Mouse (Mus musculus) retina, adult 2 months (tissue): ENCODE data around the gene Ets1.

Source experiments
- DNase-seq: peaks from one replicate; pipeline ENCODE4 v3.0.0-alpha.2; 2012; ENCODE audit warnings: low read depth, low spot score

The Ets1 gene

DNA sequence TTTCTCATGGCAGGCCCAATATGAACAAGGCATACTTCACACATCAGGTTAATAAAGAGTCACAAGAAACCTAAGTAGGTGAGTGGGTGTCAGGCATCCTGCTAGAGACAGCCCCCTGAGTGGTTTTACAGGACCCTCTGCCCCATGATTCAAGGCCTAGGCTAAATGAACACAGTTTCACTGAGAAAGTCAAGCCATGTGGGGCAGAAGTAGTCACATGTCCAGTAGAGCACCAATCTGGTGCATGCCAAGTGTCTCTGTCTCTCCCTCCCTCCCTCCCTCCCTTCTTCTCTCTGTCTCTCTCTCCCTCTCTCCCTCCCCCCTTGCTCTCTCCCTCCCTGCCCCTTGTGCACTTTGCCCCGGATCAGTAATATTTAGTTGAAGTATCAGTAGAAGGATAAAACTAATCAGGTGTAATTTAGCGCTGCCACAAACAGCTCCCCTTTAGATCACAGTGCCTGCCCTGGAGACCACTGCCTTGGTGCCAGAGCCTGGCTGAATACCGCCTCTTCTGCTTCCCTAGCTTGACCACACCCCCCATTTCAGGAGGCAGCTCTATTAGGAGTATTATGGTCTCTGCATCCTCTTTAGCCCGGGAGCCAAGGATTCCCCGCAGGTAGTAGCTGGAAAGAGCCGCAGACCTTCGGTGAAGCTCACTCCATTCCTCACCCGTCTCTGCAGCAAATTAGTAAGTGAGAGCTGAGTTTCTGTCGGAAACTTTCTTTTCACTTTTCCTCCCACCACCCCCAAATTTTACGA lies at the start of gene Ets1:
TSS of gene Ets1 (plus strand) at position 595 of the 759 bp plus-strand sequence.
- no peak for DNase-seq

GRCm38 (mm10) chr9:32589900-32590299 lies 46.1 kb upstream of the Ets1 start:
- DNase-seq, result peak; percentile 37

DNA sequence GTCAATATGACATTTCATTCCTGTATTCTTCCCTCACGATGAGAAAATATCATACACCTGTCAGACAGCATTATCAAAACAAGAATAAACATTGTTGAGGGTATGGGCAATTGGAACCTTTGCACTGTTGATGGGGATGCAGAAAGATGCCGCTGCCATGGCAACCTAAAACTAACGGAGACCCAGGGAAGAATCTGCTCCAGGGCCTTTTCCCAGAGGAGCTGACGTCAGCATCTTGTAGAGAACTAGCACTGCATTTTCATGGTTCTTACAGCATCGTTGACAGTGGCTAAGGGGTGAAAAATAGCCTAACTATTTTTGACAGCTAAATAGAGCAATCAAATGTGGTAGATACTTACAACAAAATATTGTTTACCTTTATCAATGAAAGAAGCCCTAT lies 45.5 kb upstream of the Ets1 start:
- no peak for DNase-seq

DNA sequence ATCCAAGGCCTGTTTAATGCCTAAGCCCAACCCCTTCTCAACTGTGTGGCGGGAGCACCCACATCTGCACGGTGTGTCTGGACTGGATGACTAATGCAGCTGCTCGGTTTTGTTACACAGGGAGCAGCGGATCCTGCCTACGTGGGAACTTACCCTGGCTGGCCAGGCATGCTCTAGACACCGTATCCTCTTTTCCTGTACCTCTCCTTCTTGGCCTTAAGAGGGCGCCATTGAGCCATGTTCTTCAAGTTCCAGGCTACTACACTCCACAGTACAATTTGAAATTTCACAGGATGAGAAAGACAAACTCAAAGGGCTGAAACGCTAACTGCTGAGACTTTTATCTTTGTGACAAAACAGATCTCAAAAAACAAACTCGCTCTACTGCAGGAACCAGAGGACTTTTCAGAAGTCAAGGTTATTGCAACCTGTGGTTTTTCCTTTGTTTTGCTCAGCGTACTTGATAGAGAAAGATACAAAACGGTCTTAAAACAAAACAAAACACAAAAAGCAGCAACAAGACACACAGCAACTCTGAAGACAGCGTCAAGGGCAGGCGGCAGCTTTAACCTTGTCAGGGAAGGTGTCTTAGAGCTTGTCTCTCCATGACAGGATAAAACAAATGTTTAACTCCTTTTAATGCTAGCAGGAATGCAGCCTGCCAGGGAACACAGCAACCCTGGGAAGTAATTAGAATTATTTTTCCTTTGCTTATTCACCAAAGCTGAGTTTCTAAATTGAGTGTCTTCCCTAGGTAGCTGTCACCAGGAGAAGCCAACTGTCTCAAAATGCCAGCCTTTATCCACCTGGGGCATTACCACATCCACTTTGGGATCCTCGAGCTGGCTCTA lies 44.1 kb upstream of the Ets1 start:
- peak; percentile 41 for DNase-seq

DNA sequence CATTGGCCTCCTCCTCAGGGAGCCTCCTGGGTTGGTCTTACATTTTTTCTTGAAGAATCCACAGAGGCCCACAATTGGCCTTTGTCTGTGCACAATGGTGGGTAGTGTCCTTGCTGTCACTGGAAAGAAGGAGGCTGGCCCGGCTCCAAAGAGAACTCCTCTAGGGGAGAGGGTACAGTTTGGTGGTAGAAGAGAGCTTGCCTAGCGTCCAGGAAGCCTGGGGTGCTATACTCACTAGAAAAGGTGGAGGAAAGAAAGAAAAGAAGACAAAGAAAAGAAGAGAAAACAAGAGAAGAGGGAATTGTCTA lies 43.5 kb upstream of the Ets1 start:
- no peak for DNase-seq

- no peak for DNase-seq
Measured at GRCm38 (mm10) chr9:32593816-32594215, 42.2 kb upstream of the Ets1 start.

DNA sequence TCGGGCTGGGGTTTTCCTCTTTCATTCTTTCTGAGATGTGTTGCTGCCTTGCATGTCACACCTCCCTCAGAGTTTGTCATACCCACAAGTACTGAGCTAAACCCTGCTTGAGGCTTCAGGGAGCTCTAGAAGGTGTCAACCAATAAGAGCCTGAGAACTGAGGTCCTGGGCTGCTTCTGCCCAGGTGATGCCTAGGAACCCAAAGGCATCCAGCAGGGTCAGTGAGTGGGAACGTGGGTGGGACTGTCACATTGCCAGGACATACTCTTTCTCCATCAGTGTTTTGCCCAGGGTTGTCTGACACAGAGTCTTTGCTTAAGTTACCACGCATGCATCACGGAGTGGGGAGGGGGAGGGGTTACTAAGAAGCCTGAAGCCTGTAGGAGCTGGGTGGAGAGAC lies 41.7 kb upstream of the Ets1 start:
- DNase-seq, result no peak

DNA sequence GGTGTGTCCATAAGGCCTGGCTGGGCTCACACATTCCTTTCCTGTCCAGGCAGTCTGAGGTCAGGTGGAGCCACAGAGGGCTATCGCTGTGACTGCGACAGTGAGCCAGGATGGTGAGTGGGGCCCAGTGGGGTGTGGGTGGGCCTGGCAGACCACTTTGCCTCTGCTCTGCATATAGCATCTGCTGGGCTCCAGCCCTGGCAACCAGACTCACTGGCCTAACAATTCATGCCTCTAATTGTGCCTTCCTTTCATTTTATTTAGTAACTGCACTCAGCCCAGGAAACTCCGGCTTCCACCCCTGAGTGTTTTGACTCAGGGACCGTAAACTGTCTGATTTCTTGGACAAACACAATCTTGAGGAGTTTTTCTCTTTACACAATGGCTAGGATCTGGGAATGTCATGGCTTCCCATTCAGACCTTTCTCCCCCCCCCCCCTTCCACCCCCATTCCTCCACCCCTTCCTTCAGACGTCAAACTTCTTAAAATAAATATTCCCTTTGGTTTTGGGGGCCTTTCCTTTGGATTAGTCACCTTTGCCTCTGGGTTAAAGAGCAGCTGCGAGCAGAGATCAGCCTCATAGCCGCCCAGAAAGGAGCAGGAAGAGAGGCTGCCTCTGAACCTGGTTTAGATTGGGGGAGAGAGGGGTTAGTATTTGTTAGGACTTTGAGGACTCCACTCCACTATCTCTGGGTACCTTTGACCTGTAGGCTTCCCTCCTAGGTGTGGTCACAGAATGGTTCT lies 40.8 kb upstream of the Ets1 start:
- DNase-seq, result no peak

GRCm38 (mm10) chr9:32596366-32596765 lies 39.7 kb upstream of the Ets1 start:
- DNase-seq, result no peak

GRCm38 (mm10) chr9:32601953-32602352 lies 34.1 kb upstream of the Ets1 start:
- no peak for DNase-seq

GRCm38 (mm10) chr9:32603097-32603496 lies 32.9 kb upstream of the Ets1 start:
- no peak for DNase-seq

GRCm38 (mm10) chr9:32607218-32607617 lies 28.8 kb upstream of the Ets1 start:
- DNase-seq, result no peak

DNA sequence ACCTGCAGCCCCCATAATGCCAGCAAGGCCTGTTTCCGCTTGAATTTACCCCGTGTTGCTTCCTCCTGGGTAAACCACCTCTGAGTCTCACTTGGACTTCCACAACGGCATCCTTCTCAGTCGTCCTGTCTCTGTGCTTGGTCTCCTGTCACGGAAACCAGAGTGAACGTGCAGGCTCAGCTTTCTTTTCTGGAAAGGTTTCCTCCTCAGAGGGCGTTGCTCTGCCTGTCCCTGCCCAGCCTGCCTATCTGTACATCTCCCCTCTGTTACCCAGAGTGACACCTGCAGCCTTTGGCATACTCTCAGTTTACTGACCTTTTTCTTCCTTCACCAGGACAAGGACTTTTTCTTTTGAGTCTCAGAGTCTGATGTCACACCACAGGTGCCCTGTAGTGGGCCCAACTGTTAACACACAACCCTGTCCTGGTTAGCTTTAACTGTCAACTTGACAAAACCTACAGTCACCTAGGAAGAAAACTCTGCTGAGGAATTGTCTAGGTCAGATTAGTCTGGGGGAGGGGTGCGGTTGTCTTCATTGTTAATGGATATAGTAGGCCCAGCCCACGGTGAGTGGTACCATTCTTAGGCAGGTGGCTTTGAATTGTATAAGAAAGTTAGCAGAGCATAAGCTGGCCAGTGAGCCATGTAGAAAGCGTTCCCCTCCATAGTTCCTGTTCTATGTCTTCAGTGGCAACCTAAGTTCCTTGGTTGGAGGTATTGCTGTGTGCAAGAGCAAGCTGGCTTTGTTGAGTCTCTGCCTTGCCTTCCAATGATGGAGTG lies 27.0 kb upstream of the Ets1 start:
- DNase-seq, result no peak

DNA sequence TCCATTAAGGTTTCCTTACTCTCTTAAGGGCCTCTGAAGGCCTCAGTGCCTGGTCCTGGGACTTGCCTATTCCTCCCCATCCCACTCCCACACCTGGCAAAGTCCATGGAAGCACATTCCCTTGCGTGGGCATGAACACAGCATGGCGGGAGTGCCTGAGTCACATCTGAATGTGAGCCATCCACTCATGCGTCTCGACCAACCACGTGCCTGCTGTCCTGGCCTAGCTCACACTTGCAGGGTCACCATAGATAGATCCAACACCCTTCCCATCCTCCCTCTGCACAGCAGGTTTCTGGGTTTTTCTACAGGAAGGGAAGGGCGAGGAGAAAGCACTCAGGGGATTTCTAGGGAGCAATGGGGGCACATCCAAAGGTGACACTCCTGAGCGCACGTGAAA lies 25.8 kb upstream of the Ets1 start:
- no peak for DNase-seq

GRCm38 (mm10) chr9:32610631-32611030 lies 25.4 kb upstream of the Ets1 start:
- no peak for DNase-seq

DNA sequence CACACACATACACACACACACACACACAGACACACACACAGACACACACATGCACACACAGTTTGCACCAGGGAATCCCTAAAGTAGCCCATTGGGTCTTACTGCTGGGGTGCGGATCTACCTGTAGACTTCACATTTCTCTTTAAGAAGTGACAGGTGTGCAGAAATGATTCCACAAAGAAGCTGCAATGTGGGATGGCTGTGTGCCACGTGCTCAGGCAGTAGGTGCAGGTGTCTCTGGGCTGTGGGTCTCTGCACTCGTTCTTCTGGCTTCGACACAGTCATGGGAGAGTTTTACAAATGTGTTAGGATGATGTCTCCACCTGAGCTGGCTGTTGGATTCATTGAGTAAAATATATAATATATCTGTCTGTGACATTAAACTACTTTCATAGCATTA lies 24.7 kb upstream of the Ets1 start:
- no peak for DNase-seq

GRCm38 (mm10) chr9:32612426-32612825 lies 23.6 kb upstream of the Ets1 start:
- no peak for DNase-seq

GRCm38 (mm10) chr9:32612861-32613421 lies 23.1 kb upstream of the Ets1 start:
- no peak for DNase-seq

GRCm38 (mm10) chr9:32614191-32614590 lies 21.8 kb upstream of the Ets1 start:
- no peak for DNase-seq

DNA sequence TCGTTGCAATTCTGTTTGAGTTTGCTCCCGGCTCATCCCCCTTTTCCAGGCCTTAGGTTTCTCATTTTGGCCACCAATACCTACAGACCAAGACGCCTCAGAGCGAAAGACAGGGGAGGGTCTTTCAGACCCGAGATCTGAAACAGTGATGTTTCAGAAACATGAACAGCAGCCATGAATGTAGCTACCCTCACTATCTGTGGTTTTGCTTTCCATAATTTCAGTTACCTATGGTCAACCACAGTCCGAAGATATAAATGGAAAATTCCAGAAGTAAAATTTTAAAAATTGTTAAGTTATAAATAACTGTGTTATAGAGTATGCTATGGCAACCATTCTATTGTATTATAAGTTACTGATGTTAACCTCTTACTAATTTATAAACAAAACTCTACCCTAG lies 20.6 kb upstream of the Ets1 start:
- DNase-seq, result no peak

- DNase-seq, result no peak
Measured at GRCm38 (mm10) chr9:32615986-32616385, 20.0 kb upstream of the Ets1 start.
